Mouse (Mus musculus) heart, postnatal 0 days (tissue): ENCODE results near the gene Coa5.

Source experiments
- CTCF ChIP-seq: IDR thresholded peaks from 2 replicates; pipeline ENCODE4 v1.5.1; 2016; ENCODE audit warnings: antibody characterized with exemption, control low read depth, low read depth
- EP300 ChIP-seq: IDR thresholded peaks from 2 replicates; pipeline ENCODE4 v1.6.1; 2016; ENCODE audit warnings: antibody characterized with exemption, low read depth

GRCm38 (mm10) chr1:37451270-37451669 is 21.4 kb upstream of the Coa5 start:
- no peak for TF ChIP-seq CTCF
- no peak for TF ChIP-seq EP300
